Mouse (Mus musculus): ENCODE measurements around the gene Mchr1. TPM values are rescaled to one million over a fixed set of nuclear protein-coding genes. Genes with fewer than 3 reads are reported as not detected.
A peak's percentile ranks its signal among the peaks of the same experiment; 100 is the strongest.

Gene Mchr1
- polyA plus RNA-seq, 1 experiment from 2014 or later = 1.1 TPM

DNA sequence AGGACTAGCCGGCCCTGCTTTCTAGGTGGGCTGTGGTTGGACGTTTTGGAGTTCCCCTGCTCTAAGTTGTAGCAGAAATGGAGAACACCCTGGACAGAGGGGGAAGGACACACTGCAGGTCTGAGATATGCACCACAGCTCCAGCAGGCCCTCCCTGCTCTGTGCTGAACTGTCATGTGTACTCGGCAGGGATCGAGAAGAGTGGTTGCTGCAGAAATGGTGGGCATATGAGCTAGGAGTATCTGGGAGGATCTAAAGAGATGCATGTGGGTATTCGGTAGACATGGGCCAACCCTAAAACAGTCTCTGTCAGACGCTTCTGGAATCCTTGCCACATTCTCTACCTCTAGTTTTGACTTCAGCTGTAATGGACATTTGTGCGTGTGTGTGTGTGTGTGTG lies 4.0 kb upstream of the Mchr1 start:
- WGBS = 82% methylated on average over 7 of the region's 7 CpGs
- no peak overlapping the region for H3K9ac ChIP-seq (ENCODE audit: low read depth, low read length)
- ATAC-seq (ENCODE audit: low read depth) = no peak

DNA sequence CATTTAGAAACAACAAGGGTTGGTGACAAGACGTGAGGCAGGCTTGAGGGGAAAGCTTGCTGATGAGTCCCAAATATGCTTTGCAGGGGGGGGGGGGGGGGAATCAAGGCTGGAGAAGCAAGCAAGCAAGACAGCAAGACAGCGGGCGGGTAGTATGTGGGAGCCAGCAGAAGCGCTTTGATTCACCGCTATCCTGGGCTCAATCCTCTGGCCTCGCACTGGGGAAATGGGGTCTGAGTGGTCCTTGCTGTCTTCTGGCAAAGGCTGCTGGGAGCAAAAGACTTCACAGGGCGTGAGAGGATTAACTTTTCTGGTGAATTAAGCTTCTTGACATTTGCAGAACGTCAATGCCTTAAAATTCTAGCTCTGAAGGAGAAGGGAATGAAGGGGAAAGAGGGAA lies 763 bp downstream of the Mchr1 start:
- Histone ChIP-seq H3K9me3 (ENCODE audit: control insufficient read depth, low read length) (no peaks in the 10 kb centered on the region), H3K27me3 (replicated peaks; ENCODE audit: control insufficient read depth, insufficient read depth, low read length) (no peaks in the 10 kb centered on the region; the same call in none of the 2 replicates), H3K4me3 (ENCODE audit: low read depth, low read length) (peak overlapping the region; percentile 40), H3K4me1 (ENCODE audit: control insufficient read depth, insufficient read depth, low read length) (peaks cover 9% of the 10 kb centered on the region; the same call in 1 of the 2 replicates), H3K27ac (replicated peaks; ENCODE audit: low read depth, low read length) (no peak overlapping the region), H3K4me2 (ENCODE audit: low read depth, low read length) (peak overlapping the region; percentile 72), H3K9ac (ENCODE audit: low read depth, low read length) (peak overlapping the region; percentile 49), H3K36me3 (ENCODE audit: control insufficient read depth, insufficient read depth, low read length) (no peaks in the 10 kb centered on the region)
- WGBS = 5% methylated on average over 6 of the region's 8 CpGs
- ATAC-seq (ENCODE audit: low read depth) (no peak), DNase-seq (ENCODE audit: low spot score) (no peak)

More for the DNA sequence above, 4.0 kb upstream of the Mchr1 start:
- Histone ChIP-seq H3K27ac (replicated peaks; ENCODE audit: low read depth, low read length) (no peak overlapping the region), H3K4me3 (ENCODE audit: low read depth, low read length) (no peak overlapping the region), H3K4me2 (ENCODE audit: low read depth, low read length) (no peak overlapping the region), H3K4me1 (ENCODE audit: control insufficient read depth, insufficient read depth, low read length) (peaks cover 9% of the 10 kb centered on the region; the same call in 1 of the 2 replicates), H3K27me3 (replicated peaks; ENCODE audit: control insufficient read depth, insufficient read depth, low read length) (no peaks in the 10 kb centered on the region), H3K9me3 (ENCODE audit: control insufficient read depth, low read length) (no peaks in the 10 kb centered on the region), H3K36me3 (ENCODE audit: control insufficient read depth, insufficient read depth, low read length) (no peaks in the 10 kb centered on the region)
- DNase-seq (ENCODE audit: low spot score) = no peak

DNA sequence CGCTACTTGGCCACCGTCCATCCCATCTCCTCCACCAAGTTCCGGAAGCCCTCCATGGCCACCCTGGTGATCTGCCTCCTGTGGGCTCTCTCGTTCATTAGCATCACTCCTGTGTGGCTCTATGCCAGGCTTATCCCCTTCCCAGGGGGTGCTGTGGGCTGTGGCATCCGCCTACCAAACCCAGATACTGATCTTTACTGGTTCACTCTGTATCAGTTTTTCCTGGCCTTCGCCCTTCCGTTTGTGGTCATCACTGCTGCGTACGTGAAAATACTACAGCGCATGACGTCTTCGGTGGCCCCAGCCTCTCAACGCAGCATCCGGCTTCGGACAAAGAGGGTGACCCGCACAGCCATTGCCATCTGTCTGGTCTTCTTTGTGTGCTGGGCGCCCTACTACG lies 2.2 kb downstream of the Mchr1 start:
- ATAC-seq (ENCODE audit: low read depth) = no peak
- Histone ChIP-seq H3K4me1 (ENCODE audit: control insufficient read depth, insufficient read depth, low read length) (peaks cover 9% of the 10 kb centered on the region; the same call in 1 of the 2 replicates), H3K4me2 (ENCODE audit: low read depth, low read length) (no peak overlapping the region), H3K9ac (ENCODE audit: low read depth, low read length) (no peak overlapping the region), H3K27ac (replicated peaks; ENCODE audit: low read depth, low read length) (no peak overlapping the region), H3K9me3 (ENCODE audit: control insufficient read depth, low read length) (no peaks in the 10 kb centered on the region), H3K36me3 (ENCODE audit: control insufficient read depth, insufficient read depth, low read length) (no peaks in the 10 kb centered on the region), H3K4me3 (ENCODE audit: low read depth, low read length) (no peak overlapping the region), H3K27me3 (replicated peaks; ENCODE audit: control insufficient read depth, insufficient read depth, low read length) (no peaks in the 10 kb centered on the region; the same call in none of the 2 replicates)
- DNase-seq (ENCODE audit: low spot score) = no peak
- 91% methylated on average over 18 of the region's 18 CpGs for WGBS

DNA sequence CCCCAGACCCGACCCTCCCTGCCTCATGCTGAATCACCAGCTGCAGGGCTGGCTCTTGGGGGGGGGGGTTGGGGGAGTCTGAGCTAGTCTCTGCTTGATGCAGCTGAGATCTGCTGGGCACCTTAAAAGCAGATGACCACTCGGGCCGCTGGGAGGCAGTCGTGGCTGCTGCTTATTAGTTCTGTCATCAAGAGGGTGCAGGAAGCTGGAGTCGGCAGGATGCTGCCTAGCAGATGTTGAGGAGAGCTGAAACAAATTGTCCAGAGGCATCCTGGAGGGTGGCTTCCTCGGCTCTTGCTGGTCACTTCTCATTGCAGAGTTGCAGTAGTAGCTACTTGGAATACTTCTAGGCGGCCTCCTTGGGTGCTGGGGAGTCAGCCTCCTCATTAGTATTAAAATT lies 4.0 kb downstream of the Mchr1 start:
- Histone ChIP-seq H3K27ac (replicated peaks; ENCODE audit: low read depth, low read length) (no peak overlapping the region), H3K4me3 (ENCODE audit: low read depth, low read length) (no peak overlapping the region), H3K4me1 (ENCODE audit: control insufficient read depth, insufficient read depth, low read length) (peaks cover 9% of the 10 kb centered on the region; the same call in 1 of the 2 replicates), H3K4me2 (ENCODE audit: low read depth, low read length) (no peak overlapping the region), H3K9me3 (ENCODE audit: control insufficient read depth, low read length) (peaks cover 1% of the 10 kb centered on the region), H3K9ac (ENCODE audit: low read depth, low read length) (no peak overlapping the region), H3K36me3 (ENCODE audit: control insufficient read depth, insufficient read depth, low read length) (no peaks in the 10 kb centered on the region), H3K27me3 (replicated peaks; ENCODE audit: control insufficient read depth, insufficient read depth, low read length) (no peaks in the 10 kb centered on the region; the same call in none of the 2 replicates)
- whole genome bisulfite sequencing = 17% methylated on average over 7 of the region's 7 CpGs
- DNase-seq (ENCODE audit: low spot score) (peak; percentile 51), ATAC-seq (ENCODE audit: low read depth) (no peak)

DNA sequence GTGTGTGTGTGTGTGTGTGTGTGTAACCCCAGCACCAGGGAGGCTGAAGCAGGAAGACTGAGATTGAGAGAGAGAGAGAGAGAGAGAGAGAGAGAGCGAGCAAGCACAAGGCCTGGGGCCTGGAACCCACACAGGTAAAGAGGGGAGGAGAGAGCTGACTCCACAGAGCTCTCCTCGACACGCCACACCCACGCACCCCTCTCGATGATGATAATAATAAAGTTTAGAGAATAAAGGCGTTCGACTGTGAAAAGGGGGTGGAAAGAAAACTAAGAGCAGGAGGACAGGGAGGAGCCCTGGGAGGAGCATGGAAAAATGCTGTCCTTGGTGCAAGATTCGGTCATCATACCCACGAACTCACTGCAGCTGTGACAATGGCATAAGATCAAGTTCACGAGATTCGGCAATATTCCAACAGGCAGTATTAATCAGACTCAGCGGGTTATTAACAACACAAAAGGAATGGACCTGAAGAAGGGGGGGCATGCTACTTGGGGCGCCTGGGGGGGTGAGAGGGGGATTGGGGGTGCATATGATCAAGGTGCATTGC lies 4.6 kb downstream of the Mchr1 start:
- peaks cover 9% of the 10 kb centered on the region; the same call in 1 of the 2 replicates for H3K4me1 ChIP-seq (ENCODE audit: control insufficient read depth, insufficient read depth, low read length)
- no peak for ATAC-seq (ENCODE audit: low read depth)
- H3K27me3 ChIP-seq (replicated peaks; ENCODE audit: control insufficient read depth, insufficient read depth, low read length) = no peaks in the 10 kb centered on the region; the same call in none of the 2 replicates
- H3K9ac ChIP-seq (ENCODE audit: low read depth, low read length) = no peak overlapping the region
- no peaks in the 10 kb centered on the region for H3K36me3 ChIP-seq (ENCODE audit: control insufficient read depth, insufficient read depth, low read length)
- no peak for DNase-seq (ENCODE audit: low spot score)
- WGBS = 69% methylated on average over 13 of the region's 13 CpGs
- no peak overlapping the region for H3K4me2 ChIP-seq (ENCODE audit: low read depth, low read length)
- H3K4me3 ChIP-seq (ENCODE audit: low read depth, low read length) = no peak overlapping the region
- H3K9me3 ChIP-seq (ENCODE audit: control insufficient read depth, low read length) = peaks cover 4% of the 10 kb centered on the region
- H3K27ac ChIP-seq (replicated peaks; ENCODE audit: low read depth, low read length) = no peak overlapping the region

DNA sequence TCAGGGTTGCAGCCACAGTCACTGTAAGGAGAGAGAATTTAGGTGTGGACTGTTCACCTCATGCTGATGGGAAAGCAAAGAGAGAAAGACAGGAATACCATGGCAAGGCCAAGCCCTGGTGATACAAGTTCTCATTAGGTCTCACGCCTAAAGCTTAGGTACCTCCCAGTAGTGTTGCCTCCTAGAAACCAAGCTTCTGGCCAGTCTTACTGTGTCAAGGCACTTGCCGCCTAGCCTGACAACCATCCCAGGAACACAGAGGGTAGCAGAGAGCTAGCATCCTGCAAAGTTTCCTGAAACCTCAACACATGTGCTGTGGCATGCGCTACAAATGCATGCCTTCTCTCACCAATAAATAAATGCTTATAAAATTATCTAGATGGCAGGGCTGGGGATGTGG lies 11.6 kb downstream of the Mchr1 start:
- DNase-seq (ENCODE audit: low spot score) = no peak
- Histone ChIP-seq H3K27me3 (replicated peaks; ENCODE audit: control insufficient read depth, insufficient read depth, low read length) (no peaks in the 10 kb centered on the region), H3K4me1 (ENCODE audit: control insufficient read depth, insufficient read depth, low read length) (peaks cover 13% of the 10 kb centered on the region; the same call in 1 of the 2 replicates), H3K27ac (replicated peaks; ENCODE audit: low read depth, low read length) (no peak overlapping the region), H3K9me3 (ENCODE audit: control insufficient read depth, low read length) (peaks cover 9% of the 10 kb centered on the region), H3K4me3 (ENCODE audit: low read depth, low read length) (no peak overlapping the region), H3K9ac (ENCODE audit: low read depth, low read length) (no peak overlapping the region), H3K36me3 (ENCODE audit: control insufficient read depth, insufficient read depth, low read length) (no peaks in the 10 kb centered on the region), H3K4me2 (ENCODE audit: low read depth, low read length) (no peak overlapping the region)
- 94% methylated on average over 3 of the region's 3 CpGs for WGBS
- ATAC-seq (ENCODE audit: low read depth) = no peak

DNA sequence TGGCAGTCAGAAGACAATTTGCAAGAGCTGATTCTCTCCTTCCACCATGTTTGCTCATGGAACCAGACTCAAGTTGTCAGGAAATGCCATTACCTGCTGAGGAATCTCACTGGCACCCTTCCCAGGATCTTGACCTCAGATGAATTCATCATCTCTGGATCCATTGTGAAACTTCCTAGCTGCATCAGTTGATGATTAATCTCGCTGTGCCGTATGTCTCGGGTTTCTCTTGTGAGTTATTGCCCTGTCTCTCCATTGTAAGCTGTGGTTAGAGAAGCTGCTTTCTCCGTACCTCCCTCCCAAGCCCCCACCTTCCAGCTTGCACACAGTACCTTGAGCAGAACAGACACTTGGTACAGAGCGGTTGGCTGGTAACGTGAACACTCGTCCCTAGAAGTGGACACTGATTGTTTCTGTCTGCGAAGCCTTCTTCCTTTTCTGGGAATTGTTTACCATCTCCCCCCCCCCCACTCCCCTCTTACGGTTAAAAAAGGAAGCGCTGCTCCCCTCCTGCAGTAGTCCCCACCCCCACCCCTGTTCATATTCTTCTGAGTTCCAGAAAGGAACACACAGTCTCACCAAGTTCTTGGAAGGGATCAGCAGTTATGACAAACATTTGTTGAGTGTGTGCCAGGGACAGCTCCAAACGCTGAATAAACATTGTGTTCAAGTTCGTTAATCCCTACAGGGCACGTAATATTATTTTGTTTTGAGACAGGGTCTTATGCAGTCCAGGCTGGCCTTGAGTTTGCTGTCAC lies 12.5 kb downstream of the Mchr1 start:
- Histone ChIP-seq H3K9ac (ENCODE audit: low read depth, low read length) (no peak overlapping the region), H3K4me2 (ENCODE audit: low read depth, low read length) (peak overlapping the region; percentile 39), H3K4me3 (ENCODE audit: low read depth, low read length) (no peak overlapping the region), H3K9me3 (ENCODE audit: control insufficient read depth, low read length) (peaks cover 9% of the 10 kb centered on the region), H3K36me3 (ENCODE audit: control insufficient read depth, insufficient read depth, low read length) (no peaks in the 10 kb centered on the region), H3K27ac (replicated peaks; ENCODE audit: low read depth, low read length) (peak overlapping the region; percentile 53; the same call in 1 of the 2 replicates), H3K4me1 (ENCODE audit: control insufficient read depth, insufficient read depth, low read length) (peaks cover 13% of the 10 kb centered on the region; the same call in 1 of the 2 replicates), H3K27me3 (replicated peaks; ENCODE audit: control insufficient read depth, insufficient read depth, low read length) (no peaks in the 10 kb centered on the region)
- WGBS = 27% methylated on average over 13 of the region's 13 CpGs
- DNase-seq (ENCODE audit: low spot score) (peak; percentile 79), ATAC-seq (ENCODE audit: low read depth) (peak; percentile 76; the same call in 1 of the 2 replicates)

DNA sequence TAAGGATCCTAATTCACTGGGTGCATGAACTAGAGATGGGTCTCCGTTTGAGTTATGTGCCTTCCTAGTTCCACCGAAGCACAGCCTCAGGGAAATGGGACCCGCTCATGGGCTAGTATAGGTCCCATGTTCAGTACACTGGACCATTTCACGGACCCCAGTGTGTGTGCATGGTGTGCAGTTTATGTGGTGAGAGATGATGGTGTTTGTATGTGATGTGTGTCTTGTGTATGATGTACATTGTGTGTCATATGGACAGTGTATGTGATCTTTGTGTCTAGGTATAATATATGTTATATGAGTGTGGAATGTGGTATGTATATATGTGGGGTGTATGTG lies 13.0 kb downstream of the Mchr1 start:
- ATAC-seq (ENCODE audit: low read depth) (no peak), DNase-seq (ENCODE audit: low spot score) (no peak)
- Histone ChIP-seq H3K4me1 (ENCODE audit: control insufficient read depth, insufficient read depth, low read length) (peaks cover 13% of the 10 kb centered on the region; the same call in 1 of the 2 replicates), H3K4me2 (ENCODE audit: low read depth, low read length) (no peak overlapping the region), H3K9me3 (ENCODE audit: control insufficient read depth, low read length) (peaks cover 9% of the 10 kb centered on the region), H3K9ac (ENCODE audit: low read depth, low read length) (no peak overlapping the region), H3K27me3 (replicated peaks; ENCODE audit: control insufficient read depth, insufficient read depth, low read length) (no peaks in the 10 kb centered on the region), H3K27ac (replicated peaks; ENCODE audit: low read depth, low read length) (peak overlapping the region; percentile 53; the same call in 1 of the 2 replicates), H3K36me3 (ENCODE audit: control insufficient read depth, insufficient read depth, low read length) (no peaks in the 10 kb centered on the region), H3K4me3 (ENCODE audit: low read depth, low read length) (no peak overlapping the region)
- WGBS = 79% methylated on average over 4 of the region's 4 CpGs

All from embryonic facial prominence, embryonic 14.5 days (tissue).